Mouse (Mus musculus) olfactory bulb, adult 2 months (tissue): ENCODE measurements around the gene Usp54.

Source experiments
- CTCF ChIP-seq: fragments of 200-500 bp; IDR thresholded peaks from 2 replicates; pipeline ENCODE4 v1.5.1; 2012; ENCODE audit warnings: low read depth, mild to moderate bottlenecking, low read length, moderate library complexity; ENCODE audit not compliant: insufficient read depth
- POLR2A ChIP-seq: fragments of 200-500 bp; IDR thresholded peaks from 2 replicates; pipeline ENCODE4 v1.6.1; 2012; ENCODE audit warnings: mild to moderate bottlenecking, low read depth, low read length, moderate library complexity; ENCODE audit not compliant: insufficient read depth

DNA sequence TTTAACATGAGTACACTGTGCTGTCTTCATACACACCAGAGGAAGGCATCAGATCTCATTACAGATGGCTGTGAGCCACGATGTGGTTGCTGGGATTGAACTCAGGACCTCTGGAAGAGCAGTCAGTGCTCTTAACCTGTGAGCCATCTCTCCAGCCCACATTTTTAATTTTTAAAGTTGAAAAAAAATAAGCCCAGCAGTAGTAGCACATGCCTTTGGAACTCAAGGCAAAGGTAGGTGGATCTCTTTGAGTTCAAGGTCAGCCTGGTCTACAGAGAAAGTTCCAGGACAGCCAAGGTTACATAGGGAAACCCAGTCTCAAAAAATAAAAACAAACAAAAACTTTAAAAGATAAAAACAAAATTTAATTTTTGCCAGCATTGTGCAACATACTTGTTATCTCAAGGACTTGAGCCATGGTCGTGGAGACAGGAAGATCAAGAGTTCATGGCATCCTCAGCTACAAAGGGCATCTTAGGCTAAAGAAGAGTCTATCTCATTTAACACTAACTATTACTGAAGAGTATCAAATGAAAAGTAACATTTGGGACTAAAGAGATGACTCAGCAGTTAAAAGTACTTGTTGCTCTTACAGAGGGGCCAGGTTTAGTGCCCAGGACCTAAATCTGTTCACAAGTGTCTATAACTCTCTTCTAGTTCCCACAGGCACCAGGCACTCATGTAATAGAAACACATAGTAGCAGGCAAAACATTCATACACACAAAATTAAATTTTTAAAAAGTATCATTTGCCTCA lies 2.9 kb downstream of the Usp54 start:
- no peak for TF ChIP-seq POLR2A
- TF ChIP-seq CTCF: no peak
